Mouse (Mus musculus): ENCODE measurements around the gene Cavin1. TPM values are rescaled to one million over a fixed set of nuclear protein-coding genes. Genes with fewer than 3 reads are reported as not detected.

The Cavin1 gene
- polyA plus RNA-seq, 1 experiment from 2014 or later, result 21.4 TPM

- WGBS, result 77% methylated on average over 14 of the region's 14 CpGs
- Histone ChIP-seq H3K4me3 (no peak overlapping the region), H3K9me3 (no peaks in the 10 kb centered on the region), H3K4me1 (replicated peaks) (peaks cover 15% of the 10 kb centered on the region), H3K36me3 (no peaks in the 10 kb centered on the region), H3K27me3 (ENCODE audit: insufficient read depth, poor library complexity, severe bottlenecking) (peaks cover 58% of the 10 kb centered on the region), H3K27ac (no peak overlapping the region)
- no peak for DNase-seq (ENCODE audit: low spot score)
These were observed 3.8 kb upstream of the Cavin1 start for GRCm38 (mm10) chr11:100974381-100974970.

DNA sequence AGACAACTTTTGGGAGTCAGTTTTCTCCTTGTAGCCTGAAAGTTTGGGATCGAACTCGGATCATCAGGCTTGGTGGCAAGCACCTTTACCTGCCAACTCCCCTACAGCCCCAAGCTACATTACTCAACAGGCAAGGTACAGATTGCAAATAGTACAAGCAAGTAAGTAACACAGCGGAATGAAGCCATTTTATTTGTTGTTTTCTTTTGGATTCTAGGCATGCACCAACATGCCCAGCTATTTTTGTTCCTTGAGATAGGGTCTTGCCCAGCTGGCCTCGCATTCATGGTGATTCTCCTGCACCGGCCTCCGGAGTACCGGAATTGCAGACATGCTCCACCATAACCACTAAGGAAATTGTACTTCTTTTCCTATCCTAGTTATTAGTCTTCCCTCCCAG is 2.6 kb upstream of the Cavin1 start:
- Histone ChIP-seq H3K9me3 (no peaks in the 10 kb centered on the region), H3K4me3 (no peak overlapping the region), H3K27ac (no peak overlapping the region), H3K27me3 (ENCODE audit: insufficient read depth, poor library complexity, severe bottlenecking) (peaks cover 70% of the 10 kb centered on the region), H3K4me1 (replicated peaks) (peaks cover 20% of the 10 kb centered on the region), H3K36me3 (no peaks in the 10 kb centered on the region)
- WGBS, result 92% methylated on average over 7 of the region's 7 CpGs
- no peak for DNase-seq (ENCODE audit: low spot score)

- H3K27me3 ChIP-seq (ENCODE audit: insufficient read depth, poor library complexity, severe bottlenecking), result peaks cover 88% of the 10 kb centered on the region
- no peak overlapping the region for H3K27ac ChIP-seq
- DNase-seq (ENCODE audit: low spot score), result no peak
- peaks cover 20% of the 10 kb centered on the region for H3K4me1 ChIP-seq (replicated peaks)
- 66% methylated on average over 10 of the region's 10 CpGs for WGBS
- H3K36me3 ChIP-seq, result no peaks in the 10 kb centered on the region
- H3K9me3 ChIP-seq, result no peaks in the 10 kb centered on the region
- H3K4me3 ChIP-seq, result no peak overlapping the region
These were observed 768 bp upstream of the Cavin1 start for GRCm38 (mm10) chr11:100971455-100971854.

DNA sequence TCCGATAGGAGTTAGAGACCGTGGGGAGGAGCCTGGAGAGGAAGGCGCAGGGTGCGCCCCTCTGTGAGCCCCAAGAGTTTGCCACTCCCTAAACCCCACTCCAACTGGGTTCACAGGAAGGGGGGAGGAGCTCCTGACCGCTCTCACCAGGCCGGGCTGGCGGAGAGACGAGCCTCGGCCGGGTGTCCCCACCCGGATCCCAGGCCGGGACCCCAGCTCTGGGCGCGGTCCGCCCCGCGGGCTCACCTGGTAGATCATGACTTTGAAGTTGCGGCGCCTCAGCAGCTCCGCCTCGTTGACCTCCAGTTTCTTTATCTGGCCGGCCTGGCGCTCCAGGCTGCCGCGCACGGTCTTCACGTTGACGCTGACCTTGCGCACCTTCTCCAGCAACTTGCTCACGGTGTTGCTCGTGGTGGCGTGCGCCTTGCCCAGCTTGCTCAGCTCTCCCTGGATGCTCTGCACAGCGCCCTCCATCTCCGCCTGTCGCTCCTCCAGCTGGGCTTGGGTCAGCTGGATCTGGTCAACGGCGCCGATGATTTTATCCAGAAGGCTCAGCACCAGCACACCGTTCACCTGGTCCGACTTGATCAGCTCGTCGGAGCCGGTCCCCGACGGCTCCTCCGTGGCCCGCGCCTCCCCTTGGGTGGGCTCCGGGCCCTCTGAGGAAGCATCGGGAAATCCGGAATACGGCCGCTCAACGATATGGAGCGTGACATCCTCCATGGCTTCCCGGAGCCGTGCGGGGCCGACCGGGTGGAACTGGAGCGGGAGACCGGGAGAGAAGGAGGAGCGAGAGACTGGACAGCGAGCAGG is 737 bp downstream of the Cavin1 start:
- 1% methylated on average over 65 of the region's 65 CpGs for WGBS
- Histone ChIP-seq H3K27ac (peak overlapping the region; percentile 50), H3K36me3 (no peaks in the 10 kb centered on the region), H3K9me3 (no peaks in the 10 kb centered on the region), H3K4me3 (peak overlapping the region; percentile 50), H3K4me1 (replicated peaks) (peaks cover 25% of the 10 kb centered on the region), H3K27me3 (ENCODE audit: insufficient read depth, poor library complexity, severe bottlenecking) (peaks cover 98% of the 10 kb centered on the region)
- peak; percentile 54 for DNase-seq (ENCODE audit: low spot score)

DNA sequence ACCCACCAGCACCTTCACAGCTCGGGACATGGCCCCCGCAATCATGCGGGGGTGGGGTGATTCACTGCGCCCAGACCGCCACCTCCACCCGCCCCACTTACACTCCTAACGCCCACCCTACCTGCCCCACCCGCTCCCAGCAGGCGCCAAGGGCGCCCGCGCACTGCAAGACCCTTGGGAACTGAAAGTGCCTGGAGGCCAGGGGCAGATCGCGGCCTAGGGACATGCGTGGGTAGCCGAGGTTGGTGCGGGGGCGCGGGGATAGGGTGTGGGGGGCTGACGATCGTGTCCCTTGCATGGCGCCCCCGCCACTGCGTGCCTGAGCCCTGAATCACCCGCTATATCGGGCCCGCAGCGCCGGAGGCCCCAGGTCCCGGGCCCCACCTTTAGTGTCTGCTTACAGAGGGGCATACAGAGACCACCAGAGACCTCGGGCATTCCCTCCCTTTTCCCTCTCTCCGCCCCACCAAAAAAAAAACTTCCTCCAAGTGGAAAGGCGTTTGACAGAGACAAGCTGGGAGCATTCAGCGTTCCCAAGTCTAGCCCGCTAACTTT is 1.4 kb downstream of the Cavin1 start:
- H3K4me1 ChIP-seq (replicated peaks), result peaks cover 26% of the 10 kb centered on the region
- H3K27ac ChIP-seq, result no peak overlapping the region; the same call in none of the 2 replicates
- no peak for DNase-seq (ENCODE audit: low spot score)
- no peaks in the 10 kb centered on the region for H3K9me3 ChIP-seq
- peak overlapping the region; percentile 50 for H3K4me3 ChIP-seq
- H3K27me3 ChIP-seq (ENCODE audit: insufficient read depth, poor library complexity, severe bottlenecking), result peaks cover 98% of the 10 kb centered on the region
- H3K36me3 ChIP-seq, result no peaks in the 10 kb centered on the region
- 8% methylated on average over 35 of the region's 35 CpGs for WGBS

- 79% methylated on average over 5 of the region's 5 CpGs for WGBS
These were observed 2.2 kb downstream of the Cavin1 start for GRCm38 (mm10) chr11:100968501-100968900.

DNA sequence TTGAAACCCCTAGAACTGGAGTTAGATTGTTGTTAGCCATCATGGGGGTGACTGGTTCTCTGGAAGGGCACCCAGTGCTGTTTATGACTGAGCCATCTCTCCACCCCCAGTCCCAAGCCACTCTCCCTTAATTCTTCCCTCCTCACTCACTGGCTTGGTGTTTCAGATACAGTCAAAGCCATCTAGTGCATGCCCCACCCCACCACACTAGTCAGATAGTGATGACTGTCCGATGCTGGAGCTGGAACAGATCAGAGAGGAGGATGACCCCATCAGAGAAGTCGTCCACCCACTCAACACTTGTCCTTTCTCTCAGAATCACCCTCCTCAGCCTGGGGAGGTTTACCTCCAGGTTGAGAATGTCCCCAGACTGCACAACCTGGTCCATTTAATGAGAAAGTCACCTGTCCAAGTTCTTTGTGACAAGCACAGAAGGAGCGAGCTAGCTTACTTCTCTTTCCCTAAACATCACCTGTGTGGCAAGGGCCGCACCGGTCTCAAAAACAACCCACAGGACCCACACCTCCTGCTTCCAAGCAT is 2.7 kb downstream of the Cavin1 start:
- no peak for DNase-seq (ENCODE audit: low spot score)
- Histone ChIP-seq H3K9me3 (no peaks in the 10 kb centered on the region), H3K4me1 (replicated peaks) (peaks cover 31% of the 10 kb centered on the region), H3K36me3 (no peaks in the 10 kb centered on the region), H3K4me3 (no peak overlapping the region), H3K27ac (no peak overlapping the region), H3K27me3 (ENCODE audit: insufficient read depth, poor library complexity, severe bottlenecking) (peaks cover 100% of the 10 kb centered on the region)
- WGBS, result 87% methylated on average over 5 of the region's 5 CpGs

More at GRCm38 (mm10) chr11:100968501-100968900, 2.2 kb downstream of the Cavin1 start:
- Histone ChIP-seq H3K4me3 (peak overlapping the region; percentile 50; the same call in 1 of the 2 replicates), H3K9me3 (no peaks in the 10 kb centered on the region), H3K36me3 (no peaks in the 10 kb centered on the region), H3K27me3 (ENCODE audit: insufficient read depth, poor library complexity, severe bottlenecking) (peaks cover 100% of the 10 kb centered on the region), H3K4me1 (replicated peaks) (peaks cover 31% of the 10 kb centered on the region), H3K27ac (no peak overlapping the region)
- no peak for DNase-seq (ENCODE audit: low spot score)

DNA sequence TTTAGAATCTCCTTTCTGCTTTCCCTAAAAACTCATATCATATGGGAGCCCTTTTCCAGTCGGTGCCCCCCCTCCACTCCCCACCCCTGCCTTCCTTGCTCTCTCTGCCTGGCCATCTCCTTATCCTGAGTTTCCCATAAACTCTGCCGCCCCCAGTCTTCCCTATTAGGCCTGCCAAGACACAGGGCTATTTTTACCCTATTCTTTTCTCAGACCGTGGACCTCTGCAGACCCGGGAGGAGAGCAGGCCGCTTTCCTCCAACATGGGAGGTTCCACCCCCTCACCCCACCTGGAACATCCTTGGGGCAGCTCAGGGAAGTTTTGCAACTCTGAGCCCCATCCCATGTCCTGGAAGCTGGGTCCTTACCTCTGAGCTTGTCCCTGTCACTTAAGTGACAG is 3.3 kb downstream of the Cavin1 start:
- Histone ChIP-seq H3K4me3 (no peak overlapping the region), H3K4me1 (replicated peaks) (peaks cover 34% of the 10 kb centered on the region), H3K9me3 (no peaks in the 10 kb centered on the region), H3K36me3 (no peaks in the 10 kb centered on the region), H3K27ac (no peak overlapping the region), H3K27me3 (ENCODE audit: insufficient read depth, poor library complexity, severe bottlenecking) (peaks cover 100% of the 10 kb centered on the region)
- DNase-seq (ENCODE audit: low spot score), result no peak
- WGBS, result 71% methylated on average over 5 of the region's 5 CpGs

- Histone ChIP-seq H3K27me3 (ENCODE audit: insufficient read depth, poor library complexity, severe bottlenecking) (peaks cover 87% of the 10 kb centered on the region), H3K27ac (0 out of 2 replicates have a peak overlapping the region, but pooled peaks have one; percentile 29), H3K4me1 (replicated peaks) (peaks cover 33% of the 10 kb centered on the region), H3K36me3 (no peaks in the 10 kb centered on the region), H3K4me3 (no peak overlapping the region), H3K9me3 (no peaks in the 10 kb centered on the region)
- DNase-seq (ENCODE audit: low spot score), result no peak
- WGBS, result 82% methylated on average over 6 of the region's 6 CpGs
These were observed 4.9 kb downstream of the Cavin1 start for GRCm38 (mm10) chr11:100965760-100966159.

- WGBS, result 81% methylated on average over 6 of the region's 6 CpGs
These were observed 5.7 kb downstream of the Cavin1 start for GRCm38 (mm10) chr11:100964901-100965542.

DNA sequence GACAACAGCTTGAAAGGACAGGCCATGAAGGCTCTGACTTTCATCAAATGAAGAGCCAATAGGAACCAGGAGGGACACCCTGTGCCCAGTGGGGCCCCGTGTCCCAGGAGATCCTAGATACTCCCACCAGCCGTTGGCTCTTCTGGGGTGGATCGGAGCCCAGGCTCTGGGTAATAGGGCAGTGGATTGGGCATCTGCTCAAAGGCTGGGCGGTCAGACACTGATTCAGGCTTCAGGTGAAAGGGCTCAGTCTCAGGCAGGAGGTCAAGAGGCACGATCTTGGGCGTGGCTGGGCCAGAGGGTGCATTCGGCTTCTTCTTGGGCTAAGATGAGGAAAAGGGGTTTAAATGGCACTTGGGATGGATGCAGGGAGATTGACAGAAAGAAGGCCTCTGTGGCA is 6.5 kb downstream of the Cavin1 start:
- 87% methylated on average over 7 of the region's 7 CpGs for WGBS
- Histone ChIP-seq H3K36me3 (no peaks in the 10 kb centered on the region), H3K4me3 (no peak overlapping the region), H3K27ac (no peak overlapping the region), H3K9me3 (no peaks in the 10 kb centered on the region), H3K27me3 (ENCODE audit: insufficient read depth, poor library complexity, severe bottlenecking) (peaks cover 87% of the 10 kb centered on the region), H3K4me1 (replicated peaks) (peaks cover 25% of the 10 kb centered on the region)
- no peak for DNase-seq (ENCODE audit: low spot score)

More at GRCm38 (mm10) chr11:100964901-100965542, 5.7 kb downstream of the Cavin1 start:
- Histone ChIP-seq H3K4me1 (replicated peaks) (peaks cover 29% of the 10 kb centered on the region), H3K27ac (peak overlapping the region; percentile 29; the same call in 1 of the 2 replicates), H3K4me3 (no peak overlapping the region), H3K27me3 (ENCODE audit: insufficient read depth, poor library complexity, severe bottlenecking) (peaks cover 87% of the 10 kb centered on the region), H3K36me3 (no peaks in the 10 kb centered on the region), H3K9me3 (no peaks in the 10 kb centered on the region)
- DNase-seq (ENCODE audit: low spot score), result no peak

- Histone ChIP-seq H3K27ac (no peak overlapping the region), H3K9me3 (no peaks in the 10 kb centered on the region), H3K27me3 (ENCODE audit: insufficient read depth, poor library complexity, severe bottlenecking) (peaks cover 87% of the 10 kb centered on the region), H3K4me1 (replicated peaks) (peaks cover 28% of the 10 kb centered on the region), H3K4me3 (no peak overlapping the region), H3K36me3 (no peaks in the 10 kb centered on the region)
- 85% methylated on average over 9 of the region's 9 CpGs for WGBS
- no peak for DNase-seq (ENCODE audit: low spot score)
These were observed 7.0 kb downstream of the Cavin1 start for GRCm38 (mm10) chr11:100963647-100964046.
